Mouse (Mus musculus) forebrain, embryonic 13.5 days (tissue): ENCODE data around the gene Srek1ip1. TPM values are rescaled to one million over a fixed set of nuclear protein-coding genes. Genes with fewer than 3 reads are reported as not detected.

ENCODE experiments used
- ATAC-seq: fragments of 200-750 bp; cut with Nextera tagmentation; 2 replicates; pipeline ENCODE4 v1.8.0; 2017
- H3K27ac ChIP-seq: fragments of 300-500 bp; sonication (generic); 2 replicates; pipeline ENCODE4 v1.5.1; 2015; ENCODE audit warnings: inconsistent platforms, mild to moderate bottlenecking, moderate library complexity
- H3K27me3 ChIP-seq: fragments of 300-500 bp; sonication (generic); 2 replicates; pipeline ENCODE4 v1.6.1; 2015; ENCODE audit warnings: mild to moderate bottlenecking, inconsistent platforms
- H3K36me3 ChIP-seq: fragments of 300-500 bp; sonication (generic); 2 replicates; pipeline ENCODE4 v1.6.1; 2015; ENCODE audit warnings: mild to moderate bottlenecking, inconsistent platforms; ENCODE audit not compliant: poor library complexity, severe bottlenecking
- H3K4me1 ChIP-seq: fragments of 300-500 bp; sonication (generic); 2 replicates; pipeline ENCODE4 v1.6.1; 2015; ENCODE audit warnings: inconsistent platforms
- H3K4me2 ChIP-seq: fragments of 300-500 bp; sonication (generic); 2 replicates; pipeline ENCODE4 v1.6.1; 2015; ENCODE audit warnings: inconsistent platforms, mild to moderate bottlenecking, moderate library complexity
- H3K4me3 ChIP-seq: fragments of 300-500 bp; sonication (generic); 2 replicates; pipeline ENCODE4 v1.5.1; 2015; ENCODE audit warnings: mild to moderate bottlenecking, inconsistent platforms
- H3K9ac ChIP-seq: fragments of 300-500 bp; sonication (generic); 2 replicates; pipeline ENCODE4 v1.6.1; 2015; ENCODE audit warnings: mild to moderate bottlenecking, inconsistent platforms
- H3K9me3 ChIP-seq: fragments of 300-500 bp; sonication (generic); replicated peaks from 2 replicates; pipeline ENCODE4 v1.6.1; 2016; ENCODE audit warnings: inconsistent platforms
- WGBS: fragments of 180-500 bp; shearing (Covaris S2); methylation state at CpG from one replicate; pipeline ENCODE4 v1.1.7; 2015; 5-methylcytosine and 5-hydroxymethylcytosine counted together
- polyA plus RNA-seq: library from polyadenylated mRNA; unstranded; fragments of >200 nt; fragmentation: Nextera tagmentation; extraction: Ambion mirVana; gene quantifications from 2 replicates; pipeline ENCODE4 v1.2.1, GENCODE M21; 2015

Gene Srek1ip1
- polyA plus RNA-seq, 1 experiment from 2014 or later, result 23.4 TPM

DNA sequence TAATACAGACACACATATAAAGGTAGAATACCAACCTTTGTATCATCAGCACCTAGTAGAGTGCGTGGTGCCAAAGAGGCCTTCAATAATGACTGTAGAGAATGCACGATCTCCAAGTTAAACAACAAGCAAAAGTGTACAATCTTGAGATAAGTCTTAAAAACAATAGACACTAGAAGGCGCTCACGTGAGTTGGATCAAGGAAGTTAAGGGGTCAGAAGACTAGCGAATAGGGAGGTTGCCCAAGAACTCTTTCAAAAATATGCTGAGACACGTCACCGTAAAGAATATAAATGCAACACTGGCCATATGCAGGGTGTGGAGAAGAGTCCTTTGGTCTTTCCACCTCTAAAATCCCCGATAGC, 24.0 kb downstream of the Srek1ip1 start:
- H3K9ac ChIP-seq, result peak overlapping the region; percentile 89
- H3K4me1 ChIP-seq, result peaks cover 27% of the 10 kb centered on the region
- H3K27me3 ChIP-seq, result no peaks in the 10 kb centered on the region
- H3K27ac ChIP-seq, result no peak overlapping the region
- ATAC-seq, result no peak
- H3K4me2 ChIP-seq, result peak overlapping the region; percentile 73
- H3K4me3 ChIP-seq, result peak overlapping the region; percentile 77
- WGBS, result 8% methylated on average over 8 of the region's 8 CpGs
- H3K36me3 ChIP-seq, result 0 out of 2 replicates have a peak, but pooled peaks cover 3% of the 10 kb centered on the region
- no peaks in the 10 kb centered on the region for H3K9me3 ChIP-seq

DNA sequence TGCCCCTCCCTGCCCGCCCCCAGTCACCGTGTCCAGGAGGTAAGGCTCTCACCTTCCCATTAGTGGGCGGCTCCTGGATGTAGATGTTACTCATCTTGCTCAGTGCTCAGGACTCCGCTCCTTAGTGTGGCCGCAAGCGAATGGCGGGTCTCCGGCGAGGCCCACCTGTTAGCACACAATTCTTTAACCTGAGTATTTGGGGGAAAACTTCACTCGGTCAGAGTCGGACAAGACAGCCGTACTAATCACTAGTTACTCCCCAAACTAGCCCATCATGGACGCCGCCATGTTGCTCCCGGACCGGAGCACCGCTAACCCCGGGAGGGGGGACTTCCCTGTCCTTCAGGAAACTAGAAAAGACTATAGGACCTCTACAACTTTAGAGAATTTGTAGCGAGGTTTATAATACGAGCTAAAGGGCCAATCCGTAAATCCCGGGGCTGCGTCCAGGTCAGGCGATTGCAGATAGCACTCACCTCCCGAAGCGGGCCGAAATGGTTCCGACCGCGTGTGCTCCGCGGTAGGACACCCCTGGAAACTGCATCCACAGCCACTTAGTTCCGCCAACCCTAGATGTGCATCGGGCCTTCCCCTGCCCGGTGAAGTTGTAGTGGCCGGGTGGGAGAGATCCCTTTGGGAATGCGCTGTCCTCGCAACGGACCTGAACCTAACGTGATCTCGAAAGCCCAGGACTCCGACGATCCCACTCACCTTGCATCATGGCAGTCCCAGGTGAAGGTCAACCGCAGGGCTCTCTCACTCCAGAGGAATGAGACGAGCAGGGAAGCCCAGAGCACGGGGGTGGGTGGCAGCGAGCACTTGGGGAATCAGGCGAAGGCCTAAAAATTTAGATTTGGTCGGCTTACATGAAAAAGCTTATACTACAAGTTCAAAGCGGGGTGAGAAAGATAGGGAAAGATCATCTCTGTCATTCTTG, 24.6 kb downstream of the Srek1ip1 start, which contains the start of gene Cwc27:
Cwc27 (minus strand) TSS at position 508 of the 937 bp plus-strand sequence.
- Histone ChIP-seq H3K9me3 (no peaks in the 10 kb centered on the region), H3K27me3 (no peaks in the 10 kb centered on the region), H3K4me1 (peaks cover 27% of the 10 kb centered on the region), H3K4me2 (peak within 1 kb of the TSS; percentile 73), H3K4me3 (peak within 1 kb of the TSS; percentile 77), H3K9ac (peak within 1 kb of the TSS; percentile 89), H3K27ac (peak within 1 kb of the TSS; percentile 75), H3K36me3 (0 out of 2 replicates have a peak, but pooled peaks cover under 1% of the 10 kb centered on the region)
- ATAC-seq, result peak; percentile 99
- under 1% methylated on average over 50 of the region's 50 CpGs for WGBS

- ATAC-seq, result no peak
- Histone ChIP-seq H3K4me1 (peaks cover 35% of the 10 kb centered on the region), H3K27me3 (no peaks in the 10 kb centered on the region), H3K9ac (peak overlapping the region; percentile 89), H3K4me3 (peak overlapping the region; percentile 77), H3K4me2 (peak overlapping the region; percentile 73), H3K9me3 (no peaks in the 10 kb centered on the region), H3K27ac (no peak overlapping the region), H3K36me3 (no peaks in the 10 kb centered on the region)
- 59% methylated on average over 12 of the region's 12 CpGs for WGBS
Measured at GRCm38 (mm10) chr13:104817696-104818095, 25.4 kb downstream of the Srek1ip1 start.

DNA sequence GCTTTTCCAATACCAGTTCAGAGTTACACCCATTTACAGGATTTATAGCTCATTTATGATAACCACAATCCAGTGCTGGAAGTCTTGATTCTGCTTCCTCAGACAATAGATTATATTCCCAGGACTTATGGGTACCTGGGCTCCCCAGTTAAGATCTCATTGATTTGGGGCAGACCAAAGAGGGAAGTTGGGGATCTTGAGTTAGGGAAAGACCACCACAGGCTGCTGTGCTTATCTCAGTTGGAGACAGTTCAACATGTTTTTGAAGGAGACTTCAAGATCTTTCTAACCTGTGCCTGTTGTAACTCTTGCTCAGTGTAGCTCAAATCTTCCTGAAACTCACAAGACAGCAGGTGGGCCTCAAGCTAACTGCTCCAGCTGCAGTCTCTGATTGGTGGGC, 28.9 kb downstream of the Srek1ip1 start:
- H3K9me3 ChIP-seq, result no peaks in the 10 kb centered on the region
- no peak for ATAC-seq
- no peak overlapping the region for H3K4me2 ChIP-seq
- H3K4me1 ChIP-seq, result peaks cover 27% of the 10 kb centered on the region
- H3K9ac ChIP-seq, result no peak overlapping the region
- no peak overlapping the region for H3K27ac ChIP-seq
- H3K4me3 ChIP-seq, result no peak overlapping the region
- no peaks in the 10 kb centered on the region for H3K27me3 ChIP-seq
- H3K36me3 ChIP-seq, result no peaks in the 10 kb centered on the region

DNA sequence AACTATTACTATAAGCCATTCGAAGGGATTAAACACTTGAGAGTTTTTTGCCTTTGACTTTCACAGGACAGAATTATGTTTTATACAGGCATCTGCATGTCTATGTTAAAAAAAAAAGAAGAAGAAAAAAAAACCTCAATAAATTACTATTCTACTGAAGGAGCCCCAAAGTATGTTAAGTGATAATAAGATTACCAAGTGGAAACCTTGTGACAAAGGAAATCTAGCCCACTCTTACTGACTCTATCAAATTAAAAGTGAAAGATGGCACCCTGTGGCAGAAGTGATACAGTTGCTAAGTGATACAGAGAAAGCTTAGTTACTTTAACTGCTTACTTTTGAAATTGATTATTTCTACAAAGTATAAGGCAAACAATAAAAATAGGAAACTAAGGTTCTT, 29.6 kb downstream of the Srek1ip1 start:
- no peak overlapping the region for H3K27ac ChIP-seq

GRCm38 (mm10) chr13:104822411-104822838, 30.1 kb downstream of the Srek1ip1 start:
- peaks cover 26% of the 10 kb centered on the region for H3K4me1 ChIP-seq
- ATAC-seq, result peak; percentile 48; the same call in 1 of the 2 replicates
- H3K9me3 ChIP-seq, result no peaks in the 10 kb centered on the region
- no peak overlapping the region for H3K4me2 ChIP-seq
- H3K27me3 ChIP-seq, result no peaks in the 10 kb centered on the region
- H3K36me3 ChIP-seq, result peaks cover 6% of the 10 kb centered on the region
- WGBS, result 39% methylated on average over 8 of the region's 8 CpGs
- H3K27ac ChIP-seq, result no peak overlapping the region
- no peak overlapping the region for H3K9ac ChIP-seq
- no peak overlapping the region for H3K4me3 ChIP-seq

More for the DNA sequence above, 29.6 kb downstream of the Srek1ip1 start:
- no peak overlapping the region for H3K4me3 ChIP-seq
- no peak for ATAC-seq
- peaks cover 26% of the 10 kb centered on the region for H3K4me1 ChIP-seq
- no peak overlapping the region for H3K9ac ChIP-seq
- no peaks in the 10 kb centered on the region for H3K9me3 ChIP-seq
- H3K36me3 ChIP-seq, result peaks cover 1% of the 10 kb centered on the region
- 83% methylated on average over 1 of the region's 1 CpGs for WGBS
- H3K4me2 ChIP-seq, result no peak overlapping the region
- H3K27me3 ChIP-seq, result no peaks in the 10 kb centered on the region

GRCm38 (mm10) chr13:104825470-104825869, 33.2 kb downstream of the Srek1ip1 start:
- Histone ChIP-seq H3K4me1 (peaks cover 10% of the 10 kb centered on the region; the same call in 1 of the 2 replicates), H3K4me2 (no peak overlapping the region), H3K27ac (no peak overlapping the region), H3K36me3 (peaks cover 36% of the 10 kb centered on the region), H3K4me3 (no peak overlapping the region), H3K27me3 (no peaks in the 10 kb centered on the region), H3K9ac (no peak overlapping the region), H3K9me3 (no peaks in the 10 kb centered on the region)
- WGBS, result 85% methylated on average over 2 of the region's 2 CpGs
- no peak for ATAC-seq

DNA sequence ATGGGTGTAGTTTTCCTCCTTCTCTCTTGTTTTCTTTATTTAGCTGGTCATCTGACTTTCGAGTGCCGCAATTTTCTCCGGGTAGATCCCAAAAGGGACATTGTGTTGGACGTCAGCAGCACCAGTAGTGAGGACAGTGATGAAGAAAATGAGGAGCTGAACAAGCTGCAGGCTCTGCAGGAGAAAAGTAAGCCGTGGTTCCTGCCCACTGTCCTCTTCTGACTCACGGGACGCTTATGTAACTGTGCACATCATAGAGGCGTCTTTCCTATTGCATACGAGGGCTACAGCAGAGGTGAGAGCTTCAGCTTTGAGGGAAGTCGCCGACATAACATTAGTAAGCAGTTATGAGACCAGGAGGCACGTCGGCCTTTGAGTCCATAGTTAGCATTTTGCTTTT, 40.5 kb downstream of the Srek1ip1 start:
- ATAC-seq, result no peak
- Histone ChIP-seq H3K4me3 (no peak overlapping the region), H3K36me3 (peaks cover 72% of the 10 kb centered on the region), H3K4me1 (no peaks in the 10 kb centered on the region), H3K27ac (no peak overlapping the region), H3K4me2 (no peak overlapping the region), H3K27me3 (no peaks in the 10 kb centered on the region), H3K9me3 (no peaks in the 10 kb centered on the region), H3K9ac (no peak overlapping the region)
- whole genome bisulfite sequencing, result 97% methylated on average over 13 of the region's 13 CpGs

- H3K36me3 ChIP-seq, result peaks cover 38% of the 10 kb centered on the region
- H3K4me2 ChIP-seq, result no peak overlapping the region
- no peak overlapping the region for H3K4me3 ChIP-seq
- no peaks in the 10 kb centered on the region for H3K9me3 ChIP-seq
- no peaks in the 10 kb centered on the region for H3K27me3 ChIP-seq
- ATAC-seq, result no peak
- WGBS, result 77% methylated on average over 7 of the region's 7 CpGs
- H3K9ac ChIP-seq, result no peak overlapping the region
- H3K27ac ChIP-seq, result no peak overlapping the region
- H3K4me1 ChIP-seq, result no peaks in the 10 kb centered on the region
Measured at GRCm38 (mm10) chr13:104837628-104838027, 45.3 kb downstream of the Srek1ip1 start.

- ATAC-seq, result no peak
- no peaks in the 10 kb centered on the region for H3K27me3 ChIP-seq
- no peaks in the 10 kb centered on the region for H3K9me3 ChIP-seq
- H3K36me3 ChIP-seq, result peaks cover 15% of the 10 kb centered on the region
- H3K27ac ChIP-seq, result no peak overlapping the region
- no peak overlapping the region for H3K4me2 ChIP-seq
- no peaks in the 10 kb centered on the region for H3K4me1 ChIP-seq
- H3K4me3 ChIP-seq, result no peak overlapping the region
- WGBS, result 82% methylated on average over 4 of the region's 4 CpGs
- no peak overlapping the region for H3K9ac ChIP-seq
Measured at GRCm38 (mm10) chr13:104841937-104842336, 49.7 kb downstream of the Srek1ip1 start.

DNA sequence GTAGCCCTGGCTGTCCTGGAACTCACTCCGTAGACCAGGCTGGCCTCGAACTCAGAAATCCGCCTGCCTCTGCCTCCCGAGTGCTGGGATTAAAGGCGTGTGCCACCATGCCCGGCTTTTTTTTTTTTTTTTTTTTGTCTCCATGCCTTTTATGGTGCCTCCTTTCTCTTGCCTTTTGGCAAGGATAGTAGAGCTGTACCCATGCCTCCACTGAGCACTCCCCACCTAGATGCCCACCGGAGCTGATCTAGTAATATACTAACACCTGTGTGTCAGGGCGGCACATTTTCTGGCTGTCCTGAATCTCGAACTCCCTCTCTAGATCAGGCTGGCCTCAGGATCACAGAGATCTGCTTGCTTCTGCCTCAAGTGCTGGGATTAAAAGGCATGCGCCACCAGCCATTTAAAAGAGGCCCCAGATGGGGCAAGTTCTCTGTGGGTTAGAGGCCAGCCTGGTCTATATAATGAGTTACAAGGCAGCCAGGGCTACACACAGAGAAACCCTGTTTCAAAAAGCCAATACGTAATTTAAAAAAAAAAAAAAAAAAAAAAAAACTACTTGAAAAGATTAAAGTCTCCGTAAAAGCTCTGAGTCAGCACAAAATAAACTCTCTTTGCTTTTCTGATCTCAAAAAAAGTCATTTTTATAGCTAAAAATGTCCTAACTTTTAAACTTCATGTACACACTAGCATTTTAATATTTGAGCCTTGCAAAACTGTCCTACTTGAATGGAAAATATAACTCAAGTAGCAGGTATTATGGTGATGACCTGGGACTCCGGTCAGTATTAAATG, 51.2 kb downstream of the Srek1ip1 start:
- H3K36me3 ChIP-seq, result peaks cover 5% of the 10 kb centered on the region
- no peaks in the 10 kb centered on the region for H3K4me1 ChIP-seq

GRCm38 (mm10) chr13:104853645-104854044, 61.4 kb downstream of the Srek1ip1 start:
- Histone ChIP-seq H3K4me2 (no peak overlapping the region), H3K4me3 (no peak overlapping the region), H3K9me3 (no peaks in the 10 kb centered on the region), H3K4me1 (no peaks in the 10 kb centered on the region), H3K27me3 (no peaks in the 10 kb centered on the region), H3K27ac (no peak overlapping the region), H3K36me3 (no peaks in the 10 kb centered on the region), H3K9ac (no peak overlapping the region)
- no peak for ATAC-seq
- WGBS, result 78% methylated on average over 2 of the region's 2 CpGs

More for the DNA sequence above, 51.2 kb downstream of the Srek1ip1 start:
- 86% methylated on average over 11 of the region's 13 CpGs for WGBS
- no peak overlapping the region for H3K9ac ChIP-seq
- no peak for ATAC-seq
- H3K4me2 ChIP-seq, result no peak overlapping the region
- no peaks in the 10 kb centered on the region for H3K27me3 ChIP-seq
- H3K9me3 ChIP-seq, result no peaks in the 10 kb centered on the region
- no peak overlapping the region for H3K4me3 ChIP-seq
- H3K27ac ChIP-seq, result no peak overlapping the region
